Mouse (Mus musculus): ENCODE results near the gene H2-K1.
"Not testable (repeated sequence)": the region's sequence is repeated elsewhere in the genome, so short reads cannot be mapped to it uniquely, and the experiment has no call there.

The H2-K1 gene

GRCm38 (mm10) chr17:34027656-34028223, 27.6 kb upstream of the H2-K1 start, which contains the start of gene H2-Ke6:
H2-Ke6 (minus strand) TSS chr17:34028060.
- in situ Hi-C loops (cut with MboI; ENCODE audit: unreplicated experiment in 2 of 2) = no loop called here

- in situ Hi-C loops (cut with MboI; ENCODE audit: unreplicated experiment in 2 of 2) = no loop called here
Observed at GRCm38 (mm10) chr17:34026917-34027655, 26.9 kb upstream of the H2-K1 start.

- in situ Hi-C loops (cut with MboI; ENCODE audit: unreplicated experiment in 2 of 2) = no loop called here
Observed at GRCm38 (mm10) chr17:34026221-34026620, 26.1 kb upstream of the H2-K1 start.

- in situ Hi-C loops (cut with MboI; ENCODE audit: unreplicated experiment in 2 of 2) = no loop called here
Observed at GRCm38 (mm10) chr17:34025756-34026151, 25.6 kb upstream of the H2-K1 start.

- in situ Hi-C loops (cut with MboI; ENCODE audit: unreplicated experiment in 2 of 2) = loop anchor here in 1 of 2 experiments (25.0 kb wide), 1 partner anchor 1362 kb away; the partner anchor contains the start of gene H2-Q4
Observed at GRCm38 (mm10) chr17:34024861-34025755, 25.0 kb upstream of the H2-K1 start.

- in situ Hi-C loops (cut with MboI; ENCODE audit: unreplicated experiment in 2 of 2) = loop anchor here in 1 of 2 experiments (25.0 kb wide), 1 partner anchor 1363 kb away; the partner anchor contains the start of gene H2-Q4
Observed at GRCm38 (mm10) chr17:34024317-34024821, 24.2 kb upstream of the H2-K1 start, which contains the start of gene Ring1. Ring1 (minus strand) TSS chr17:34024680.

GRCm38 (mm10) chr17:34023678-34024077, 23.5 kb upstream of the H2-K1 start:
- in situ Hi-C loops (cut with MboI; ENCODE audit: unreplicated experiment in 2 of 2) = loop anchor here in 1 of 2 experiments (25.0 kb wide), 1 partner anchor 1364 kb away; the partner anchor contains the start of gene H2-Q4

- in situ Hi-C loops (cut with MboI; ENCODE audit: unreplicated experiment in 2 of 2) = loop anchor here in 1 of 2 experiments (25.0 kb wide), 1 partner anchor 1364 kb away; the partner anchor contains the start of gene H2-Q4
Observed at GRCm38 (mm10) chr17:34022987-34023386, 22.8 kb upstream of the H2-K1 start.

GRCm38 (mm10) chr17:34022414-34022783, 22.3 kb upstream of the H2-K1 start:
- in situ Hi-C loops (cut with MboI; ENCODE audit: unreplicated experiment in 2 of 2) = loop anchor here in 1 of 2 experiments (25.0 kb wide), 1 partner anchor 1365 kb away; the partner anchor contains the start of gene H2-Q4

GRCm38 (mm10) chr17:34021539-34022413, 21.6 kb upstream of the H2-K1 start:
- in situ Hi-C loops (cut with MboI; ENCODE audit: unreplicated experiment in 2 of 2) = loop anchor here in 1 of 2 experiments (25.0 kb wide), 1 partner anchor 1366 kb away; the partner anchor contains the start of gene H2-Q4

- in situ Hi-C loops (cut with MboI; ENCODE audit: unreplicated experiment in 2 of 2) = loop anchor here in 1 of 2 experiments (25.0 kb wide), 1 partner anchor 1374 kb away; the partner anchor contains the start of gene H2-Q4
Observed at GRCm38 (mm10) chr17:34013436-34013835, 13.3 kb upstream of the H2-K1 start.

GRCm38 (mm10) chr17:34010156-34010555, 10.0 kb upstream of the H2-K1 start:
- in situ Hi-C loops (cut with MboI; ENCODE audit: unreplicated experiment in 2 of 2) = loop anchor here in 1 of 2 experiments (25.0 kb wide), 1 partner anchor 1377 kb away; the partner anchor contains the start of gene H2-Q4

GRCm38 (mm10) chr17:34006570-34006969, 6.4 kb upstream of the H2-K1 start:
- in situ Hi-C loops (cut with MboI; ENCODE audit: unreplicated experiment in 2 of 2) = loop anchor here in 1 of 2 experiments (25.0 kb wide), 1 partner anchor 1381 kb away; the partner anchor contains the start of gene H2-Q4

- in situ Hi-C loops (cut with MboI; ENCODE audit: unreplicated experiment in 2 of 2) = loop anchor here (5.0 to 25.0 kb wide), 3 partner anchors 36 to 1384 kb away; partner anchors contain the start of genes H2-D1 (in 1 of the 2) and H2-Q4 (in 1 of the 2)
Observed at GRCm38 (mm10) chr17:34003426-34003825, 3.3 kb upstream of the H2-K1 start.

GRCm38 (mm10) chr17:34000796-34001195, 649 bp upstream of the H2-K1 start:
- in situ Hi-C loops (cut with MboI; ENCODE audit: unreplicated experiment in 2 of 2) = loop anchor here (5.0 to 25.0 kb wide), 3 partner anchors 33 to 1387 kb away; partner anchors contain the start of genes H2-D1 (in 1 of the 2) and H2-Q4 (in 1 of the 2)

- in situ Hi-C loops (cut with MboI; ENCODE audit: unreplicated experiment in 2 of 2) = loop anchor here (5.0 to 25.0 kb wide), 3 partner anchors 32 to 1388 kb away; partner anchors contain the start of genes H2-D1 (in 1 of the 2) and H2-Q4 (in 1 of the 2)
Observed at GRCm38 (mm10) chr17:33999341-34000149, 602 bp downstream of the H2-K1 start.

- in situ Hi-C loops (cut with MboI; ENCODE audit: unreplicated experiment in 2 of 2) = not testable (repeated sequence)
Observed at GRCm38 (mm10) chr17:33998697-33999096, 1.4 kb downstream of the H2-K1 start.

GRCm38 (mm10) chr17:33997025-33997424, 3.1 kb downstream of the H2-K1 start:
- in situ Hi-C loops (cut with MboI; ENCODE audit: unreplicated experiment in 2 of 2) = not testable (repeated sequence)
